Mouse (Mus musculus) spleen, adult 2 months (tissue): Measurements from ENCODE around the gene C330021F23Rik.

Experiments used
- CTCF ChIP-seq: fragments of 200-500 bp; IDR thresholded peaks from 2 replicates; pipeline ENCODE4 v1.5.1; 2011; ENCODE audit warnings: mild to moderate bottlenecking, inconsistent platforms; ENCODE audit not compliant: insufficient read depth, insufficient read length, insufficient replicate concordance; ENCODE audit errors: extremely low read depth
- POLR2A ChIP-seq: fragments of 200-500 bp; IDR thresholded peaks from 2 replicates; pipeline ENCODE4 v1.6.1; 2011; ENCODE audit warnings: low read depth, low read length, inconsistent platforms

DNA sequence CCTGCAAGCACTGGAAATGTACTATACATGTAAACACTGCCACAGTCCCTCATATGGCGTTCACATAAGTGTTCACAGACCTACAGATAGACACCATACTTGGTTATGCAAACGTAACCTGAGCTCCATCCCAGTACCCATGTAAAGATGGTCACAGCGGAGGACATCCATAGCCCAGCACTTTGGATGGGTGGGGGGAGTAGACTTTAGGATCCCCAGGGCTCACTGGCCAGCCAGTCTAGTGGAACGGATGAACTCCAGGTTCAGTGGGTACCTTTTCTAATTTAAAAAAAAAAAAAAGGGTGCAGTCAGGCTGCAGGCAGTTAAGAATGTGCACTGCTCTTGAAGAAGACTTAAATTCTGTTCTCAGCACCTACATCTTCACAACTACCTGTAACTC is 27.7 kb upstream of the C330021F23Rik start:
- TF ChIP-seq CTCF (no peak), POLR2A (no peak)
